Mouse (Mus musculus): ENCODE results near the gene Rab29. TPM values are rescaled to one million over a fixed set of nuclear protein-coding genes. Genes with fewer than 3 reads are reported as not detected.

Rab29 gene
- 49.4 TPM for polyA plus RNA-seq (2017; shearing (Covaris generic))

GRCm38 (mm10) chr1:131867093-131867945 is at the start of gene Rab29:
Rab29 (plus strand) TSS chr1:131867224.

GRCm38 (mm10) chr1:131827207-131827786 is 39.7 kb upstream of the Rab29 start, which contains the start of gene Slc41a1:
Slc41a1 (plus strand) TSS chr1:131827493.

GRCm38 (mm10) chr1:131910001-131910648 is 43.1 kb downstream of the Rab29 start, which contains the start of gene Nucks1:
Nucks1 (plus strand) TSS chr1:131910534.

Other genes with a start within 250 kb of the Rab29 start
- 32.2 TPM for gene Ctse, start 228.9 kb upstream of the Rab29 start, polyA plus RNA-seq (2017; shearing (Covaris generic))
- gene Rab7b, start 178.5 kb upstream of the Rab29 start, polyA plus RNA-seq (2017; shearing (Covaris generic)), result not detected
- not detected for gene Slc26a9, start 123.2 kb upstream of the Rab29 start, polyA plus RNA-seq (2017; shearing (Covaris generic))
- 0.09 TPM for gene Pm20d1, start 69.8 kb upstream of the Rab29 start, polyA plus RNA-seq (2017; shearing (Covaris generic))
- gene Slc41a1, start 39.7 kb upstream of the Rab29 start, polyA plus RNA-seq (2017; shearing (Covaris generic)), result 55.0 TPM
- gene Nucks1, start 43.3 kb downstream of the Rab29 start, polyA plus RNA-seq (2017; shearing (Covaris generic)), result 31.9 TPM
- 0.50 TPM for gene Slc45a3, start 95.7 kb downstream of the Rab29 start, polyA plus RNA-seq (2017; shearing (Covaris generic))
- gene Elk4, start 140.4 kb downstream of the Rab29 start, polyA plus RNA-seq (2017; shearing (Covaris generic)), result 68.9 TPM
- 99.6 TPM for gene Mfsd4a, start 200.8 kb downstream of the Rab29 start, polyA plus RNA-seq (2017; shearing (Covaris generic))

All from CD4-positive, CD25-positive, alpha-beta regulatory T cell, adult 9 weeks (primary cell).